Mouse (Mus musculus) midbrain, postnatal 0 days (tissue): ENCODE results near the gene Tsen54. TPM values are rescaled to one million over a fixed set of nuclear protein-coding genes. Genes with fewer than 3 reads are reported as not detected.
A peak's percentile ranks its signal among the peaks of the same experiment; 100 is the strongest.

Experiments
- ATAC-seq: fragments of 200-750 bp; cut with Nextera tagmentation; 2 replicates; pipeline ENCODE4 v1.8.0; 2017; ENCODE audit warnings: moderate number of reproducible peaks, mild to moderate bottlenecking, moderate TSS enrichment, moderate library complexity; ENCODE audit not compliant: low FRiP score
- DNase-seq: peaks from one replicate; pipeline ENCODE4 v3.0.0-alpha.2; 2015; ENCODE audit warnings: low spot score
- H3K27ac ChIP-seq: fragments of 300-500 bp; sonication (generic); 2 replicates; pipeline ENCODE4 v1.5.1; 2014; ENCODE audit warnings: low read depth, mild to moderate bottlenecking, low read length, mixed read lengths
- H3K27me3 ChIP-seq: fragments of 300-500 bp; sonication (generic); 2 replicates; pipeline ENCODE4 v1.6.1; 2014; ENCODE audit warnings: low read length, control low read depth, mixed read lengths; ENCODE audit not compliant: insufficient read depth
- H3K36me3 ChIP-seq: fragments of 300-500 bp; sonication (generic); 2 replicates; pipeline ENCODE4 v1.6.1; 2014; ENCODE audit warnings: low read length, control low read depth, mixed read lengths; ENCODE audit not compliant: insufficient read depth
- H3K4me1 ChIP-seq: fragments of 300-500 bp; sonication (generic); 2 replicates; pipeline ENCODE4 v1.6.1; 2014; ENCODE audit warnings: mild to moderate bottlenecking, control low read depth, antibody characterized with exemption, low read length, mixed read lengths; ENCODE audit not compliant: insufficient read depth
- H3K4me2 ChIP-seq: fragments of 300-500 bp; sonication (generic); 2 replicates; pipeline ENCODE4 v1.6.1; 2014; ENCODE audit warnings: low read depth, mild to moderate bottlenecking, low read length, mixed read lengths; ENCODE audit not compliant: poor library complexity, severe bottlenecking
- H3K4me3 ChIP-seq: fragments of 300-500 bp; sonication (generic); 2 replicates; pipeline ENCODE4 v1.5.1; 2014; ENCODE audit warnings: low read depth, mild to moderate bottlenecking, low read length, moderate library complexity
- H3K9ac ChIP-seq: fragments of 300-500 bp; sonication (generic); replicated peaks from 2 replicates; pipeline ENCODE4 v1.6.1; 2014; ENCODE audit warnings: mild to moderate bottlenecking, low read length, moderate library complexity, mixed read lengths; ENCODE audit not compliant: poor library complexity, severe bottlenecking
- H3K9me3 ChIP-seq: fragments of 300-500 bp; sonication (generic); 2 replicates; pipeline ENCODE4 v1.6.1; 2016; ENCODE audit warnings: low read length, control low read depth
- CTCF ChIP-seq: IDR thresholded peaks from 2 replicates; pipeline ENCODE4 v1.5.1; 2016; ENCODE audit warnings: antibody characterized with exemption, mild to moderate bottlenecking
- WGBS: fragments of 180-500 bp; shearing (Covaris S2); extraction: QIAGEN DNeasy Blood & Tissue Kit; methylation state at CpG from one replicate; pipeline ENCODE4 v1.1.7; 2014; 5-methylcytosine and 5-hydroxymethylcytosine counted together
- polyA plus RNA-seq: library from polyadenylated mRNA; unstranded; fragments of >200 nt; fragmentation: Nextera tagmentation; extraction: Ambion mirVana; gene quantifications from 2 replicates; pipeline ENCODE4 v1.2.1, GENCODE M21; 2015
- total RNA-seq: library from RNA; depleted of rRNA; stranded (reverse); fragments of >200 nt; gene quantifications from 2 replicates; pipeline ENCODE4 v1.2.3, GENCODE M21; 2014

Gene Tsen54
- total and polyA plus RNA-seq, 2 experiments from 2014 or later, result 15.5 to 27.7 TPM

GRCm38 (mm10) chr11:115811381-115812093 is 3.0 kb upstream of the Tsen54 start:
- no peak for ATAC-seq
- Histone ChIP-seq H3K4me2 (peak overlapping the region; percentile 95), H3K36me3 (no peaks in the 10 kb centered on the region), H3K9me3 (no peaks in the 10 kb centered on the region), H3K9ac (peak overlapping the region; percentile 39; the same call in 1 of the 2 replicates), H3K4me3 (peak overlapping the region; percentile 91; the same call in 1 of the 2 replicates), H3K27me3 (no peaks in the 10 kb centered on the region), H3K4me1 (peaks cover 9% of the 10 kb centered on the region; the same call in 1 of the 2 replicates), H3K27ac (peak overlapping the region; percentile 27)
- no peak for TF ChIP-seq CTCF
- no peak for DNase-seq
- 74% methylated on average over 20 of the region's 20 CpGs for WGBS

- H3K4me3 ChIP-seq, result peak overlapping the region; percentile 91
- peaks cover 9% of the 10 kb centered on the region; the same call in 1 of the 2 replicates for H3K4me1 ChIP-seq
- WGBS, result 31% methylated on average over 7 of the region's 7 CpGs
- peak overlapping the region; percentile 14; the same call in 1 of the 2 replicates for H3K27ac ChIP-seq
- H3K9ac ChIP-seq, result no peak overlapping the region
- DNase-seq, result no peak
- ATAC-seq, result no peak
- no peaks in the 10 kb centered on the region for H3K9me3 ChIP-seq
- no peaks in the 10 kb centered on the region for H3K36me3 ChIP-seq
- no peaks in the 10 kb centered on the region for H3K27me3 ChIP-seq
- peak overlapping the region; percentile 95 for H3K4me2 ChIP-seq
- no peak for TF ChIP-seq CTCF
Observed at GRCm38 (mm10) chr11:115812095-115812494, 2.4 kb upstream of the Tsen54 start.

GRCm38 (mm10) chr11:115812533-115813420 is 1.7 kb upstream of the Tsen54 start:
- H3K4me1 ChIP-seq, result peaks cover 9% of the 10 kb centered on the region; the same call in 1 of the 2 replicates

GRCm38 (mm10) chr11:115813507-115814296 is 822 bp upstream of the Tsen54 start, which contains the start of gene Caskin2:
Gene Caskin2 (minus strand): TSS chr11:115813639.
- peaks cover 7% of the 10 kb centered on the region; the same call in 1 of the 2 replicates for H3K4me1 ChIP-seq
- ATAC-seq, result peak; percentile 85
- under 1% methylated on average over 43 of the region's 44 CpGs for WGBS

More at GRCm38 (mm10) chr11:115812533-115813420, 1.7 kb upstream of the Tsen54 start:
- 3% methylated on average over 28 of the region's 28 CpGs for WGBS
- H3K4me2 ChIP-seq, result peak overlapping the region; percentile 95
- peak overlapping the region; percentile 55; the same call in 1 of the 2 replicates for H3K9ac ChIP-seq
- peak overlapping the region; percentile 91 for H3K4me3 ChIP-seq
- no peaks in the 10 kb centered on the region for H3K36me3 ChIP-seq
- no peak for TF ChIP-seq CTCF
- no peaks in the 10 kb centered on the region for H3K9me3 ChIP-seq
- DNase-seq (no peak), ATAC-seq (peak; percentile 3; the same call in 1 of the 2 replicates)
- peak overlapping the region; percentile 33; the same call in 1 of the 2 replicates for H3K27ac ChIP-seq
- H3K27me3 ChIP-seq, result no peaks in the 10 kb centered on the region

GRCm38 (mm10) chr11:115817331-115817730 is 2.8 kb downstream of the Tsen54 start:
- no peak overlapping the region for H3K9ac ChIP-seq
- no peaks in the 10 kb centered on the region for H3K4me1 ChIP-seq
- H3K27ac ChIP-seq, result no peak overlapping the region
- no peak overlapping the region for H3K4me3 ChIP-seq
- no peak for ATAC-seq
- WGBS, result 89% methylated on average over 5 of the region's 5 CpGs
- DNase-seq, result no peak
- H3K9me3 ChIP-seq, result no peaks in the 10 kb centered on the region
- no peak overlapping the region for H3K4me2 ChIP-seq
- H3K36me3 ChIP-seq, result peaks cover 22% of the 10 kb centered on the region
- H3K27me3 ChIP-seq, result no peaks in the 10 kb centered on the region
- peak; percentile 39; the same call in 1 of the 2 replicates for TF ChIP-seq CTCF

More at GRCm38 (mm10) chr11:115813507-115814296, 822 bp upstream of the Tsen54 start, which contains the start of gene Caskin2:
- DNase-seq, result peak; percentile 94
- Histone ChIP-seq H3K36me3 (no peaks in the 10 kb centered on the region), H3K9me3 (no peaks in the 10 kb centered on the region), H3K9ac (peak within 1 kb of the TSS; percentile 55), H3K27me3 (no peaks in the 10 kb centered on the region), H3K27ac (peak within 1 kb of the TSS; percentile 63; the same call in 1 of the 2 replicates), H3K4me2 (peak within 1 kb of the TSS; percentile 95), H3K4me3 (peak within 1 kb of the TSS; percentile 91)
- TF ChIP-seq CTCF, result peak; percentile 97
